Mouse (Mus musculus) limb, embryonic 15.5 days (tissue): ENCODE data around the gene Gng7. TPM values are rescaled to one million over a fixed set of nuclear protein-coding genes. Genes with fewer than 3 reads are reported as not detected.
A peak's percentile ranks its signal among the peaks of the same experiment; 100 is the strongest.

Source experiments
- ATAC-seq: fragments of 200-750 bp; cut with Nextera tagmentation; 2 replicates; pipeline ENCODE4 v1.8.0; 2017; ENCODE audit warnings: low read depth, moderate TSS enrichment; ENCODE audit not compliant: insufficient number of reproducible peaks, low FRiP score, low TSS enrichment
- H3K27ac ChIP-seq: fragments of 300-500 bp; sonication (generic); 2 replicates; pipeline ENCODE4 v1.5.1; 2015; ENCODE audit warnings: moderate library complexity, mild to moderate bottlenecking, inconsistent platforms
- H3K27me3 ChIP-seq: fragments of 300-500 bp; sonication (generic); 2 replicates; pipeline ENCODE4 v1.6.1; 2015; ENCODE audit warnings: inconsistent platforms
- H3K36me3 ChIP-seq: fragments of 300-500 bp; sonication (generic); 2 replicates; pipeline ENCODE4 v1.6.1; 2015; ENCODE audit warnings: inconsistent platforms
- H3K4me1 ChIP-seq: fragments of 300-500 bp; sonication (generic); 2 replicates; pipeline ENCODE4 v1.6.1; 2015; ENCODE audit warnings: inconsistent platforms
- H3K4me2 ChIP-seq: fragments of 300-500 bp; sonication (generic); 2 replicates; pipeline ENCODE4 v1.6.1; 2015; ENCODE audit warnings: mild to moderate bottlenecking, inconsistent platforms
- H3K4me3 ChIP-seq: fragments of 300-500 bp; sonication (generic); 2 replicates; pipeline ENCODE4 v1.5.1; 2015; ENCODE audit warnings: mild to moderate bottlenecking, inconsistent platforms
- H3K9ac ChIP-seq: fragments of 300-500 bp; sonication (generic); 2 replicates; pipeline ENCODE4 v1.6.1; 2015; ENCODE audit warnings: inconsistent platforms
- H3K9me3 ChIP-seq: fragments of 300-500 bp; sonication (generic); 2 replicates; pipeline ENCODE4 v1.6.1; 2016; ENCODE audit warnings: inconsistent platforms
- WGBS: fragments of 180-500 bp; shearing (Covaris S2); methylation state at CpG from one replicate; pipeline ENCODE4 v1.1.7; 2015; 5-methylcytosine and 5-hydroxymethylcytosine counted together
- polyA plus RNA-seq: library from polyadenylated mRNA; unstranded; fragments of >200 nt; fragmentation: Nextera tagmentation; extraction: Ambion mirVana; gene quantifications from 2 replicates; pipeline ENCODE4 v1.2.1, GENCODE M21; 2015

Gng7 gene
- polyA plus RNA-seq, 1 experiment from 2014 or later = 8.7 TPM

DNA sequence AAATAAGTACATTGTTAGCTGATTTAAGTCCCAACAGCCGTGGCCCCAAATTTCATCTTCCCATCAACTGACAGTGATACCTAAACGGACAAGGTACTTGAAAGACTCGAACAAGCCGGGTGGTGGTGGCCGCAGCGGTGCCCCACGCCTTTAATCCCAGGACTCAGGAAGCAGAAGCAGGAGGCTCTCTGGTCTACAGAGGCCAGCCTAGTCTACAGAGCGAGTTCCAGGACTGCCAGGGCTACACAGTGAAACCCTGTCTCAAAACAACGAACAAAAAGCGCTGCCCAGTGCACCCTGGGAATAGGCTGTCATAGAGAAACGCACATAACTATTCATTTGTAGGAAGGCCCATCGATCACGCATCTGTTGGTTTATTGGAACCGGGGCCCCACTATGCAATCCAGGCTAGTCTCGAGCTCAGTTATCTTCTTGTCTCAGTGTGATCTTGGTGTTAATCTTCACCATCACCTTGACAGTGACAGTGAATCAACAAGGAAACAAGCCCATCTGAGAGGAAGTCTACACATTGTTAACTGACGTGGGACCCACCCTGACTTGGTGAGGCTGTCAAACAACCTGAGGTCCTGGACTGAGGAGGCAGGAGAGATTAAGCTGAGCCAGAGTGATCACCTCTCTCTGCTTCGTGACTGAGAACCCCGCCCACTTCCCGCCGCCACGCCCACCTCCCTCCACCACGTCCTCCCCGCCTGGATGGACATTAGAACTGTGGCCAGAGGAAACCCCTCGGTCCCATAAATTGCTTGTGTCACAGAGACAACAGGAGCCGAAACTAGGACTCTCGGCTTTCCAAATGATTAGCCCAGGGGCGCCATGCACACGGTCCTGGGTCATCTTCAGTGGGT lies 14.3 kb downstream of the Gng7 start:
- Histone ChIP-seq H3K4me3 (no peak overlapping the region), H3K9me3 (no peaks in the 10 kb centered on the region), H3K27me3 (peaks cover 25% of the 10 kb centered on the region), H3K27ac (no peak overlapping the region), H3K9ac (no peak overlapping the region), H3K4me1 (peaks cover 10% of the 10 kb centered on the region), H3K4me2 (no peak overlapping the region), H3K36me3 (no peaks in the 10 kb centered on the region)
- no peak for ATAC-seq
- WGBS = 46% methylated on average over 28 of the region's 28 CpGs

DNA sequence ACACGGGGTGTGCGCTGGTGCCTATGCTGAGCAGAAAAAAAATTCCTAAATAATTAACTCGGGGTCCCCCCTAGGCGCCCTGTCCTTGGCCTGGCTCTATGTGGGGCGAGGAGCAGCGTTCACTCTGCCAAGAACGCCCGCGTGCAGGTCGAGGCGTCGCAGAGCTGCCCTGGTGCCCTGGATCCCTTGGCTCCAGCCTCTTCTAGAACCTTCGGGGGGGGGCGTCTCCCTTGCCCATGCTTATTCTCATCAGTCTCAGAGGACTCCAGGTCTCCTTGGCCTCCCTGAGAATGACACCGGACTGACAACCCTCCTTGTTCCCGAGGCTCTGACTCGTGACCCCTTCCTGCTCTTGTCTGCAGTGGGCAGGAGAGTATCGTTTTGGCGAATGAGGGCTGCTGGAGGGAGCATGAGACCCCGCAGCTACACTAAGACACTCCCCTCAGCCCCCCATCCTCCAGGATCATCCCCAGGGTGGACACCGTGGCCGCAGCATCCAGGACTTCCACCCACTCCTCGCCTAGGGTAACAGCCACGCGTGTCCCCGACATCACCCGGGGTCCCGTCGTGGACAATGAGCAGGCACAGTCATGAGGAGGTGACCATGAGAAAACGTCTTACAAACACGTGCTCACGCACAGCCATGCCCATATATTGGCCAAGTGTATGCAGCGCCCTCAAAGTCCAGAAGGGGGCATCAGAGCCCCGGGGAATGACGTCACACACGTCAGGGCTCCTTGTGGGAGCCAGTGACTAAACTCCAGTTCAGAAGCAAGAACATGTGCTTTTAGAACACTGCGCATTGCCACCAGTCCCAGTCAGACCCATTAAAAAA lies 15.2 kb downstream of the Gng7 start:
- H3K36me3 ChIP-seq = no peaks in the 10 kb centered on the region
- peaks cover 27% of the 10 kb centered on the region for H3K27me3 ChIP-seq
- no peaks in the 10 kb centered on the region for H3K9me3 ChIP-seq
- H3K9ac ChIP-seq = no peak overlapping the region
- peaks cover 16% of the 10 kb centered on the region for H3K4me1 ChIP-seq
- peak overlapping the region; percentile 39 for H3K4me2 ChIP-seq
- H3K27ac ChIP-seq = no peak overlapping the region
- peak overlapping the region; percentile 9; the same call in 1 of the 2 replicates for H3K4me3 ChIP-seq
- WGBS = 28% methylated on average over 37 of the region's 37 CpGs
- ATAC-seq = peak; percentile 35; the same call in 1 of the 2 replicates

DNA sequence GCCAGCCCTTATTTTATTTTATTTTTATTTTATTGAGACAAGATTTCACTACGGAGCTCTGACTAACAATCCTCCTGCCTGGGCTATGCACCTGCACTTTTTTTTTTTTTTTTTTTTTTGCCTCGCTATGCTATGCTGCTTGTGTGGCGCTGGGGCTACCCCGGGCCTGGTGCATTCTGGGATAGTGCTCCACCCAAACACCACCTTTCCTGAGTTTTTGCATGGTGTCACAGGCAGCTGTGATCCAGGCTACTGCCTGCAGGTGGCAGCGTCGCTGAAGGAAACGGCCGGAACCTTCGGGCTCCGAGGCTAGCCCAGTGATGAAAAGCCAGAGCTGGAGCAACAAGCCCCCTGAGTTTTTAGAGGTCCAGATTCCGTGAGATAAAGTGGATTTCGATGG lies 16.0 kb downstream of the Gng7 start:
- no peak overlapping the region for H3K9ac ChIP-seq
- H3K4me2 ChIP-seq = no peak overlapping the region
- H3K4me3 ChIP-seq = no peak overlapping the region
- H3K9me3 ChIP-seq = no peaks in the 10 kb centered on the region
- H3K27ac ChIP-seq = no peak overlapping the region
- peaks cover 16% of the 10 kb centered on the region for H3K4me1 ChIP-seq
- ATAC-seq = no peak
- H3K27me3 ChIP-seq = peaks cover 30% of the 10 kb centered on the region
- 12% methylated on average over 12 of the region's 12 CpGs for WGBS
- H3K36me3 ChIP-seq = no peaks in the 10 kb centered on the region

DNA sequence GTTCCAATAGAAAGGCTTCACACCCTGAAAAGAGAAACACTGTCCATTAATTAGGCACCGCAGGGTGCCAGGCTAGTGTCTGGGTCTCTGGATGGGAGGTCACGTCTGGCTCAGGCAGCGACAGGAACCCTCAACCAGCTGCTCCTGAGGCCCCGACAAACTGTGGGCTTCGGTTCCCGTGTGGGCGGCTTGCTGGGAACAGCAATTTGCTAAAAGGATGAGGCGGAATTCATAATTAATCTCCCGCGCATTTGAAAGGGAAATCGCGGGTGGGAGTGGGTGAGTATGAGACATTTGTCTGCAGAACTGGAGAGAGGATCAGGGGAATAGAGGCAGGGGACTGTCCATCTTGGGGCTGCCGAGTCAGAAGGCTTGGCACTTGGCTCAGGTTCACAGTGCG lies 16.7 kb downstream of the Gng7 start:
- Histone ChIP-seq H3K9me3 (no peaks in the 10 kb centered on the region), H3K9ac (no peak overlapping the region), H3K36me3 (no peaks in the 10 kb centered on the region), H3K4me3 (no peak overlapping the region), H3K27me3 (peaks cover 30% of the 10 kb centered on the region), H3K4me1 (peaks cover 16% of the 10 kb centered on the region), H3K27ac (no peak overlapping the region), H3K4me2 (no peak overlapping the region)
- whole genome bisulfite sequencing = 44% methylated on average over 14 of the region's 14 CpGs
- ATAC-seq = no peak

DNA sequence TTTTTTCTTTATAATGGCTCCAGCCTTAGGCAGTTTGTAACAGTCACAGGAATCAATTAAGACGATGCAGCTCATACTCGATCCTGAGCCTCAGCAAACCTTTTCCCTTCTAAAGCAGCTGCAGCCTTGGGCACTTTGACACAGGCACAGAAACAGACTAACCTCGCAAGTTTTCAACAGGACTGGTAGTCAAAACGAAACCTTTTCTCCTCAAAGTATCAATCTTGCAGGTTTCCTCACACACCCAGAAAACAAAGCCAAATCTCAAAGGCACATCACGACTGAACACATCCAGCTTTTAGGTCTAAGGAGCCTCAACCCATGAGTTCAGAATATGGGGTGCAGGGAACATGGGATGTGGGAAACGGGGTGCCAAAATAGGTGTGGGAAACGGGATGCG lies 17.4 kb downstream of the Gng7 start:
- no peak overlapping the region for H3K4me3 ChIP-seq
- no peaks in the 10 kb centered on the region for H3K9me3 ChIP-seq
- peaks cover 30% of the 10 kb centered on the region for H3K27me3 ChIP-seq
- 75% methylated on average over 8 of the region's 8 CpGs for WGBS
- no peak overlapping the region for H3K9ac ChIP-seq
- H3K4me1 ChIP-seq = peaks cover 16% of the 10 kb centered on the region
- H3K36me3 ChIP-seq = no peaks in the 10 kb centered on the region
- ATAC-seq = no peak
- H3K4me2 ChIP-seq = no peak overlapping the region
- H3K27ac ChIP-seq = no peak overlapping the region

DNA sequence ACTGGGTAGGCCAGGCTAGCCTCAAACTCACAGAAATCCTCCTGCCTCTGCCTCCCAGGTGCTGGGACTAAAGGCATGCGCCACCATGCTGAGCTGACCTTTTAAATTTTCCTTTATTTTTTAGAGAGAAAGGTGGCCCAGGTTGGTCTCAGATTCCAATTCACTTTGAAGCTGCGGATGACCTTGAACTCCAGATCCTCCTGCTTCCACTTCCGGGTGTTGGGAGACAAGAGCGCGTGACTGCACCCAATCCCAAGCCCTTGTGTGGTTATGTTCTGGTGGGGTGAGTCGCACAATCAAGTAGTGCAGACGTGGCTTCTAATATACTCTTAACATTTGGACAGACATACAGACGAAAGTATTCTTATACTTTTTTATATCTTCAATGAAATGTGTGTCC lies 18.2 kb downstream of the Gng7 start:
- Histone ChIP-seq H3K4me3 (no peak overlapping the region), H3K9me3 (no peaks in the 10 kb centered on the region), H3K27ac (no peak overlapping the region), H3K4me1 (peaks cover 16% of the 10 kb centered on the region), H3K4me2 (no peak overlapping the region), H3K27me3 (peaks cover 30% of the 10 kb centered on the region), H3K36me3 (no peaks in the 10 kb centered on the region), H3K9ac (no peak overlapping the region)
- 91% methylated on average over 8 of the region's 8 CpGs for WGBS
- no peak for ATAC-seq

DNA sequence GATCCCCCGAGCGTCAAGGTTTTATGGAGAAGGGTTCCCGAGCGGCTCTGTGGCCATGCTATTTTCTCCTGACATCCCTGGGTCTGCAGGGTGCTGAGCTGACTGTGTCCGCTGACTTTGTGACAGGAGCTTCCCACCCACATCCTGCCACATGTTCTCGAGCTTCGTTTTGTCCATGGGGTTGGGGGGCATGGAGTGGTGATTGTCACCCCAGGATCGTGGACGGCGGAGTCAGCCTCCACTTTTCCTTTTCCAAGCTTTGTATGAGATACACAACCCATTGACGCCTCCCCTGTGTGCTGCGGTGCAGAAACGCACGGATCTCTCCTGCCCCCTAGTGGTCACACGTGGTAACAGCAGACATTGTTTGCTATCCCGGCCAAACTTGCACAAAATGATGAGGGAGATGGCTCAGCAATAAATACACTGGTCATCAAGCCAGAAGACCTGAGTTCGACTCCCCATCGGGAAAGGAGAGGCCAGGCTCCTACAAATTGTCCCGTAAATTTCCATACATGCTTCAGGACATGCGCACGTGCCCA lies 19.6 kb downstream of the Gng7 start:
- H3K4me3 ChIP-seq = no peak overlapping the region
- no peak overlapping the region for H3K9ac ChIP-seq
- peaks cover 27% of the 10 kb centered on the region for H3K27me3 ChIP-seq
- H3K4me1 ChIP-seq = peaks cover 16% of the 10 kb centered on the region
- ATAC-seq = peak; percentile 19; the same call in 1 of the 2 replicates
- no peaks in the 10 kb centered on the region for H3K36me3 ChIP-seq
- peak overlapping the region; percentile 27; the same call in 1 of the 2 replicates for H3K4me2 ChIP-seq
- WGBS = 10% methylated on average over 21 of the region's 21 CpGs
- no peaks in the 10 kb centered on the region for H3K9me3 ChIP-seq
- no peak overlapping the region for H3K27ac ChIP-seq

DNA sequence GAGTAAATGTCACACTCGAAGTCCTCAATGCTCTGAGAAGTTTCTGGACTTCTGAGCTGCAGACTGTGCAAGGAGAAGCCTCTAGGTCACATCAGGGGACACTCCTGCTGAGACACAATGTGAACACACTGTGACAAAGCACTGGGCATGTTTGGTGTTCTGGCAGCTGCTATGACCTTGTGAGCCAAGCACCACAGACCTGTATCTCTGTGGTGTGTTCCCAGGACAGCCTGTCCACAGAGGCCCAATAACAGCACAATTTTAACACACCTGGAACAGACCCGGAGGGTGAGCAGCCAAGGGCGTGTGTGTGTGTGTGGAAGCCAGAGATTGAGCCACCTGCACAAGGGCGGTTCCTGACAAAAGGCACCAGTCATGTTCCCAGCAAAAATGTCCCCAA lies 20.1 kb downstream of the Gng7 start:
- H3K4me1 ChIP-seq = peaks cover 12% of the 10 kb centered on the region
- H3K27me3 ChIP-seq = peaks cover 25% of the 10 kb centered on the region
- WGBS = 53% methylated on average over 4 of the region's 4 CpGs
- 0 out of 2 replicates have a peak overlapping the region, but pooled peaks have one; percentile 27 for H3K4me2 ChIP-seq
- H3K9me3 ChIP-seq = no peaks in the 10 kb centered on the region
- H3K9ac ChIP-seq = no peak overlapping the region
- ATAC-seq = no peak
- H3K27ac ChIP-seq = no peak overlapping the region
- no peak overlapping the region for H3K4me3 ChIP-seq
- no peaks in the 10 kb centered on the region for H3K36me3 ChIP-seq

DNA sequence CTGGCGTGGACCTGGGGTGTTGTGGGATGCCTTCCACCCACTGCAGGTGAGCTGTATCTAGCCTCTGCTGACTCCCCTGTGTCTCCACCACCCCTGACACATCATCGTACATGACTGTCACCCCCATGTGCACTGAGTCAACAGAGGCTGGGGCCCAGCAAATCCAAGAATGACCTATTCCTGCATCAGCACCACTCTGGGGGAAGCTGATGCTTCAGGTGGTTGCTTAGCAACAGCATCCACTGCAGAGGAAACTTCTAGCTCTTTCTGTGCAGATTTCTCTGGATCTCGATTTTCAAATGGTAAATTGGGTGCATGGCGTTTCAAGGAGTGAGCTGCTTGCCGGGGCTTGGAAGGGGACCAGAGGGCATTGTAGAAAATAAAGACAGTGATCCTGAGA lies 21.5 kb downstream of the Gng7 start:
- Histone ChIP-seq H3K4me2 (no peak overlapping the region), H3K36me3 (no peaks in the 10 kb centered on the region), H3K9me3 (no peaks in the 10 kb centered on the region), H3K4me3 (no peak overlapping the region), H3K9ac (no peak overlapping the region), H3K27ac (no peak overlapping the region), H3K4me1 (0 out of 2 replicates have a peak, but pooled peaks cover 6% of the 10 kb centered on the region), H3K27me3 (peaks cover 14% of the 10 kb centered on the region)
- no peak for ATAC-seq
- WGBS = 66% methylated on average over 5 of the region's 5 CpGs

DNA sequence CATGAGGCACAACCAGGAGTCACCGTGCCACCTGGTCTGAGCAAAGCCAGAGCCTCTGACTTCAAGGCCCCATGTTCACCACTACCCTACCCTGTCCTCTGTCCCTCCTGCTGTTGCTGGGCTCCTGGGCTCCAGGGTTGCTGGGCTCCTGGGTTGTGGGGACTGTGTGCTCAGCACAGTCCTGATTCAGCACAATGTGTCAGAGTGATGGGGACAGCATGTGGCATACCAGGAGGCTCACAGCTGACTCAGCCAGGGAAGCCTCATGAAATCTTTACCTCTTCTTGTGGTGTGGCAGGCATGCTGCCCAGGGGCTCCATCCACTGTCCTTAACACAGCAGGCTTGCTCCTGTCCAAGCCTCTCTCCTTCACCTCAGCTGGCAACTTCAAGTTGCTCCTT lies 22.8 kb downstream of the Gng7 start:
- no peak for ATAC-seq
- no peaks in the 10 kb centered on the region for H3K9me3 ChIP-seq
- WGBS = 74% methylated on average over 1 of the region's 1 CpGs
- no peaks in the 10 kb centered on the region for H3K36me3 ChIP-seq
- H3K4me3 ChIP-seq = no peak overlapping the region
- peaks cover 14% of the 10 kb centered on the region for H3K4me1 ChIP-seq
- peaks cover 6% of the 10 kb centered on the region for H3K27me3 ChIP-seq
- no peak overlapping the region for H3K27ac ChIP-seq
- no peak overlapping the region for H3K9ac ChIP-seq
- H3K4me2 ChIP-seq = no peak overlapping the region

DNA sequence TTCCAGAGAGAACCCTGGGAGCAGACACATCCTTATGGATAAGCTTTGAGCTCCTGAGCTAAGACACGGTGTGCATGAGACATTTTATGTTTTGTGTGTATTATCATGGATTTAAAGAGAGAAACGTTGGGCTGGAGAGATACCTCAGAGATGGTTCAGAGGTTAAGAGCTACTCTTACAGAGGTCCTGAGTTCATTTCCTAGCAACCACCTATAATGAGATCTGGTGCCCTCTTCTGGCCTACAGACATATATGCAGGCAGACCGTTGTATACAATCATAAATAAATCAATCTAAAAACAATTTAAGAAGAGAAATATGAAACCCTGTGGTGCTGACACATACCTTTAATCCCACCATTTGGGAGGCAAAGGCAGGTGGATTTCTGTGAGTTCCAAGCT lies 23.7 kb downstream of the Gng7 start:
- no peak overlapping the region for H3K4me3 ChIP-seq
- H3K9me3 ChIP-seq = no peaks in the 10 kb centered on the region
- H3K36me3 ChIP-seq = no peaks in the 10 kb centered on the region
- no peak overlapping the region for H3K4me2 ChIP-seq
- 18% methylated on average over 3 of the region's 3 CpGs for WGBS
- H3K27ac ChIP-seq = no peak overlapping the region
- H3K9ac ChIP-seq = no peak overlapping the region
- ATAC-seq = no peak
- H3K4me1 ChIP-seq = peaks cover 14% of the 10 kb centered on the region
- peaks cover 14% of the 10 kb centered on the region for H3K27me3 ChIP-seq

DNA sequence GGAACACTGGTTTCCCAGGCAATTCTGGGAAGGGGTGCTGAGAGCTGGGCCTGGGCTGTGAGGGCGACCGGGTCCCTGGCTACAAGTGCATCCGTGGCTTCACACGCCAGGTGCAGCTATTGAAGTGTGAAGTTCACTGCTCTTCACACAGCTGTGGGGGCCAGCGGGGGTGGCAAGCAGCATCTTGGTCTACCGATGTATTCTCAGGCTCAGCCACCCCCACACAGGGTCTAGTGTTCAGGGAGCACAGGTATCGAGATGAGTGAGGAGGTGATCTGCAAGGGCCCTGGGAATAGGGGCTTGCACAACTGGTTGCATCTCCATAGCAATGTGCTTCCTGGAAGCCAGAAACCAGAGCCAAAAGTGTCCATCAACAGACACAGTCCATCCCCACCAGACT lies 24.3 kb downstream of the Gng7 start:
- H3K4me1 ChIP-seq = peaks cover 20% of the 10 kb centered on the region
- no peak overlapping the region for H3K4me2 ChIP-seq
- no peak overlapping the region for H3K4me3 ChIP-seq
- 77% methylated on average over 7 of the region's 7 CpGs for WGBS
- no peak overlapping the region for H3K27ac ChIP-seq
- peaks cover 20% of the 10 kb centered on the region for H3K27me3 ChIP-seq
- no peak for ATAC-seq
- H3K36me3 ChIP-seq = no peaks in the 10 kb centered on the region
- H3K9me3 ChIP-seq = no peaks in the 10 kb centered on the region
- no peak overlapping the region for H3K9ac ChIP-seq
